ENCODE assay signal across 8 mouse cellular contexts in the genomic region with DNA sequence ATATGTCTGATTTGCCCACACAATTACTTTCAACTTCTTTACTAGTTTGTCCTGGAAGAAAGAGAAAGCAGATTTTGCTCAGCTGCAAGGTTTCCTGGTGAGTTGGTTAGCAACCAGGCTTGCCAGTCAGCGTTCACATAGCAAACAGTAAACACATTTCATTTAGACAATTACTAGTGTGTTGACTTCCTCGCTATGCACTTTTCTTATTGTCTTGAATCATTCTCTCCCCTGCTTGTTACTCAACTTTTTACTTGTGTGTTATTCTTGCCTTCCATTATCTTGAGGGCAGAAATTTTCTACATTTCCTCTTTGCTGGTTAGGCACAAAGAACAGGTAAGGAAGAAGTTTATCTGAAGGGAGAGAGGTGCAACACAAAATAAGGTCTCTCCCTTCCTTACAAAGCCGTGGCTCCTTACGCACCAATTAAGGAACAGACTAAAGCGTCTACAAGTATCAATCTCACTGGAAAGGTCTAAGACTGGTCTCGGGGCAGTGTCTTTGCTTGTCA. TPM values are rescaled to one million over a fixed set of nuclear protein-coding genes. Genes with fewer than 3 reads are reported as not detected.
A peak's percentile ranks its signal among the peaks of the same experiment; 100 is the strongest.
DNase-seq lines count a peak whose midpoint lies in the region; ATAC-seq and TF ChIP-seq lines count a peak whose summit lies in the region.

No protein-coding gene starts in this region.

- H3K4me2 ChIP-seq in midbrain, embryonic 11.5 days = peak overlapping the region; percentile 69

- H3K4me1 ChIP-seq in lung, adult 2 months (ENCODE audit: control insufficient read depth, insufficient read depth, low read length) = peaks cover 8% of the 10 kb centered on the region
- peaks cover 13% of the 10 kb centered on the region for H3K4me1 ChIP-seq in bone marrow macrophage, adult 2 months (ENCODE audit: control insufficient read depth, insufficient read depth, low read length)
- H3K4me1 ChIP-seq in hindbrain, embryonic 10.5 days (replicated peaks) = peaks cover 44% of the 10 kb centered on the region
- peaks cover 15% of the 10 kb centered on the region for H3K4me1 ChIP-seq in midbrain, embryonic 11.5 days (ENCODE audit: control insufficient read depth, insufficient read depth, low read length)

- no peak for DNase-seq in lung, adult 2 months
- no peak for DNase-seq in lung, postnatal 10 days
- DNase-seq in hindbrain, embryonic 10.5 days (ENCODE audit: low spot score) = no peak
- DNase-seq in midbrain, embryonic 11.5 days (ENCODE audit: low spot score, missing footprints) = no peak
- DNase-seq in urinary bladder, postnatal 36 days (ENCODE audit: low spot score in 2 of 2) = no peak
- no peak for DNase-seq in kidney, adult 11 months
- DNase-seq in thymus, postnatal 36 days = no peak

- H3K4me3 ChIP-seq in lung, adult 2 months (replicated peaks; ENCODE audit: extremely low read depth, low read depth, low read length) = peak overlapping the region; percentile 90
- peak overlapping the region; percentile 73 for H3K4me3 ChIP-seq in bone marrow macrophage, adult 2 months (ENCODE audit: insufficient read depth, low read length)
- peak overlapping the region; percentile 97 for H3K4me3 ChIP-seq in hindbrain, embryonic 10.5 days
- peak overlapping the region; percentile 66 for H3K4me3 ChIP-seq in midbrain, embryonic 11.5 days (ENCODE audit: low read depth, low read length)

- TF ChIP-seq POLR2A in lung, adult 2 months (IDR thresholded peaks at IDR 0.05; ENCODE audit: borderline replicate concordance, extremely low read depth, low read depth, low read length) = no peak
- TF ChIP-seq POLR2A in bone marrow macrophage, adult 2 months (IDR thresholded peaks at IDR 0.05; ENCODE audit: borderline replicate concordance, low read depth, low read length) = no peak

- no peak for TF ChIP-seq CTCF in lung, adult 2 months (IDR thresholded peaks at IDR 0.05; ENCODE audit: insufficient read depth, low read length)
- TF ChIP-seq CTCF in bone marrow macrophage, adult 2 months (IDR thresholded peaks at IDR 0.05; ENCODE audit: low read depth, low read length) = no peak

- H3K27ac ChIP-seq in bone marrow macrophage, adult 2 months (ENCODE audit: insufficient read depth, low read depth, low read length) = peak overlapping the region; percentile 59
- peak overlapping the region; percentile 98 for H3K27ac ChIP-seq in hindbrain, embryonic 10.5 days
- H3K27ac ChIP-seq in midbrain, embryonic 11.5 days (ENCODE audit: low read depth, low read length) = peak overlapping the region; percentile 98

- H3K9ac ChIP-seq in midbrain, embryonic 11.5 days (ENCODE audit: low read length) = peak overlapping the region; percentile 76

- no peaks in the 10 kb centered on the region for H3K36me3 ChIP-seq in hindbrain, embryonic 10.5 days
- no peaks in the 10 kb centered on the region for H3K36me3 ChIP-seq in midbrain, embryonic 11.5 days (ENCODE audit: control insufficient read depth, insufficient read depth, low read length)

- no peaks in the 10 kb centered on the region for H3K9me3 ChIP-seq in hindbrain, embryonic 10.5 days
- H3K9me3 ChIP-seq in midbrain, embryonic 11.5 days (ENCODE audit: control insufficient read depth, low read length) = no peaks in the 10 kb centered on the region

- 2% methylated on average over 6 of the region's 6 CpGs for WGBS in lung, adult 2 months
- WGBS in hindbrain, embryonic 10.5 days = under 1% methylated on average over 6 of the region's 6 CpGs
- WGBS in midbrain, embryonic 11.5 days = 0% methylated on average over 6 of the region's 6 CpGs

- ATAC-seq in midbrain, embryonic 11.5 days (ENCODE audit: low FRiP score) = no peak

- H3K27me3 ChIP-seq in hindbrain, embryonic 10.5 days (ENCODE audit: insufficient read depth, poor library complexity, severe bottlenecking) = no peaks in the 10 kb centered on the region
- no peaks in the 10 kb centered on the region for H3K27me3 ChIP-seq in midbrain, embryonic 11.5 days (ENCODE audit: control insufficient read depth, insufficient read depth, low read length)

RNA-seq across cellular contexts. Expression of a gene that starts 1.1 kb away (rescaled TPM):
- polyA plus RNA-seq in lung, adult 2 months (2012; rRNA removed) = 10.5 and 18.0 TPM in 2 replicates
- 22.4 and 32.3 TPM in 2 replicates for polyA plus RNA-seq in bone marrow macrophage, adult 2 months (2012; ENCODE audit: insufficient read depth, insufficient read length, missing spikeins)
- 7.8 and 8.4 TPM in 2 replicates for polyA plus RNA-seq in hindbrain, embryonic 10.5 days (2016; fragmentation: Nextera tagmentation; extraction: Ambion mirVana)
- 10.2 and 10.7 TPM in 2 replicates for polyA plus RNA-seq in midbrain, embryonic 11.5 days (2014; fragmentation: Nextera tagmentation; extraction: Ambion mirVana)
